ENCODE assay signal across 8 mouse cellular contexts in the genomic region with DNA sequence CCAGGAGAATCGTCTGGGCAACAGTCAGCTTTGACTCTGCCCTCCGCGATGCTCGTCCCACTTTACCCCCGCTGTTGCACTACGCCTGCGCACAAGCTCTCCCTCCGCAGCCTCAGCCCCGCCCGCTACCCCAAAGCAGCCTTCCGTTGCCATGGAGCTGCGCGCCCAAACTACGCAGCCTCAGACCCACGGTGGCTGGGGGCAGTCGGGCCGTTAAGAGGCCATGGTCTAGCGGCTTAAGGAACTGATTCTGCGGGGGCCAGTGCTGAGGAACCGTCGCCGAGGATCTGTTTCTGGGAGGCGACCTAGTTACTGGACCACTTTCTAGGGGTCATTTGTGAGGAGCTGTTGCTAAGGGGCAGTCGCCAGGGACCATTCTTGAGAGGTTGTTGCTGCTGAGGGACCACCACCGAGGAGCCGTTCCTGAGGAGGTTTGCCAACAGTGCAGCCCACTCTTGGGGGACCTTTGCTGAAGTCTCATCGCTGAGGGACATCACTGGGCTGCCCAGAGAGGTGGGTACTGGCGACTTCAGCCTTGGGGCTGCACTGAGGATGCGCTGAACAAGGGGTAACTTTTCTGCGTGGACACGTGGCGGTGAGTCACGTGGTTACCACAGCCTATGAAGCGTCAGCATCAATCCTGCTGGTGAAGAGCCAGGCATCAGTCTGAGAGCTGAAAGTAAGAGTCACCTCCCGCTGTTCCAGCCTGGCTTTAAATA. TPM values are rescaled to one million over a fixed set of nuclear protein-coding genes. Genes with fewer than 3 reads are reported as not detected.
DNase-seq lines count a peak whose midpoint lies in the region; ATAC-seq and TF ChIP-seq lines count a peak whose summit lies in the region.

A gene (plus strand): TSS at position 133 of the 719 bp plus-strand sequence.

- WGBS in embryonic facial prominence, embryonic 15.5 days = under 1% methylated on average over 35 of the region's 35 CpGs
- under 1% methylated on average over 35 of the region's 35 CpGs for WGBS in heart, embryonic 10.5 days
- under 1% methylated on average over 35 of the region's 35 CpGs for WGBS in limb, embryonic 13.5 days
- WGBS in midbrain, postnatal 0 days = 1% methylated on average over 35 of the region's 35 CpGs
- WGBS in stomach, embryonic 16.5 days = 1% methylated on average over 35 of the region's 35 CpGs

- no peak for TF ChIP-seq CTCF in midbrain, postnatal 0 days (IDR thresholded peaks at IDR 0.05)

- H3K27ac ChIP-seq in embryonic facial prominence, embryonic 15.5 days (replicated peaks) = no peak within 1 kb of the TSS
- peak within 1 kb of the TSS; percentile 72 for H3K27ac ChIP-seq in heart, embryonic 10.5 days
- no peak within 1 kb of the TSS for H3K27ac ChIP-seq in limb, embryonic 13.5 days
- peak within 1 kb of the TSS; percentile 62 for H3K27ac ChIP-seq in midbrain, postnatal 0 days (ENCODE audit: low read depth, low read length)
- H3K27ac ChIP-seq in stomach, embryonic 16.5 days (ENCODE audit: low read length) = no peak within 1 kb of the TSS

- no peaks in the 10 kb centered on the region for H3K36me3 ChIP-seq in embryonic facial prominence, embryonic 15.5 days
- H3K36me3 ChIP-seq in heart, embryonic 10.5 days = no peaks in the 10 kb centered on the region
- no peaks in the 10 kb centered on the region for H3K36me3 ChIP-seq in limb, embryonic 13.5 days
- H3K36me3 ChIP-seq in midbrain, postnatal 0 days (ENCODE audit: insufficient read depth, low read length) = no peaks in the 10 kb centered on the region
- no peaks in the 10 kb centered on the region for H3K36me3 ChIP-seq in stomach, embryonic 16.5 days (ENCODE audit: control insufficient read depth, insufficient read depth, low read length)

- 0 out of 2 replicates have a peak, but pooled peaks cover 5% of the 10 kb centered on the region for H3K27me3 ChIP-seq in embryonic facial prominence, embryonic 15.5 days
- no peaks in the 10 kb centered on the region for H3K27me3 ChIP-seq in heart, embryonic 10.5 days (ENCODE audit: insufficient read depth, poor library complexity, severe bottlenecking)
- no peaks in the 10 kb centered on the region for H3K27me3 ChIP-seq in limb, embryonic 13.5 days
- H3K27me3 ChIP-seq in midbrain, postnatal 0 days (ENCODE audit: insufficient read depth, low read length) = no peaks in the 10 kb centered on the region
- no peaks in the 10 kb centered on the region for H3K27me3 ChIP-seq in stomach, embryonic 16.5 days (ENCODE audit: control insufficient read depth, insufficient read depth, low read length)

- peak within 1 kb of the TSS; percentile 84 for H3K4me2 ChIP-seq in embryonic facial prominence, embryonic 15.5 days (replicated peaks)
- H3K4me2 ChIP-seq in limb, embryonic 13.5 days (replicated peaks) = peak within 1 kb of the TSS; percentile 74
- H3K4me2 ChIP-seq in midbrain, postnatal 0 days (ENCODE audit: low read depth, low read length, poor library complexity, severe bottlenecking) = peak within 1 kb of the TSS; percentile 69
- peak within 1 kb of the TSS; percentile 78 for H3K4me2 ChIP-seq in stomach, embryonic 16.5 days (ENCODE audit: low read depth, low read length)

- no peaks in the 10 kb centered on the region for H3K9me3 ChIP-seq in embryonic facial prominence, embryonic 15.5 days (replicated peaks)
- no peaks in the 10 kb centered on the region for H3K9me3 ChIP-seq in heart, embryonic 10.5 days
- H3K9me3 ChIP-seq in limb, embryonic 13.5 days = no peaks in the 10 kb centered on the region
- no peaks in the 10 kb centered on the region for H3K9me3 ChIP-seq in midbrain, postnatal 0 days (ENCODE audit: low read length)
- no peaks in the 10 kb centered on the region; the same call in 1 of the 2 replicates for H3K9me3 ChIP-seq in stomach, embryonic 16.5 days (replicated peaks; ENCODE audit: control insufficient read depth, low read length)

- DNase-seq in 3T3-L1 (ENCODE audit: low read depth, low spot score) = peak; percentile 94
- peak; percentile 82 to 84 for DNase-seq in adrenal gland, postnatal 36 days
- DNase-seq in heart, embryonic 10.5 days (ENCODE audit: low spot score) = peak; percentile 93
- peak; percentile 19 for DNase-seq in kidney, adult 9 months
- DNase-seq in midbrain, postnatal 0 days (ENCODE audit: low spot score) = peak; percentile 92

- H3K9ac ChIP-seq in embryonic facial prominence, embryonic 15.5 days = peak within 1 kb of the TSS; percentile 23
- peak within 1 kb of the TSS; percentile 40 for H3K9ac ChIP-seq in limb, embryonic 13.5 days
- peak within 1 kb of the TSS; percentile 33 for H3K9ac ChIP-seq in midbrain, postnatal 0 days (replicated peaks; ENCODE audit: low read length, poor library complexity, severe bottlenecking)
- H3K9ac ChIP-seq in stomach, embryonic 16.5 days (ENCODE audit: low read length) = peak within 1 kb of the TSS; percentile 64

- peak within 1 kb of the TSS; percentile 53 for H3K4me3 ChIP-seq in embryonic facial prominence, embryonic 15.5 days (replicated peaks)
- peak within 1 kb of the TSS; percentile 67 for H3K4me3 ChIP-seq in heart, embryonic 10.5 days
- H3K4me3 ChIP-seq in limb, embryonic 13.5 days = peak within 1 kb of the TSS; percentile 54
- peak within 1 kb of the TSS; percentile 54 for H3K4me3 ChIP-seq in midbrain, postnatal 0 days (ENCODE audit: low read depth, low read length)
- peak within 1 kb of the TSS; percentile 55 for H3K4me3 ChIP-seq in stomach, embryonic 16.5 days (replicated peaks; ENCODE audit: low read length)

- peak; percentile 93 for ATAC-seq in embryonic facial prominence, embryonic 15.5 days (ENCODE audit: insufficient number of reproducible peaks, low FRiP score, low TSS enrichment, low read depth)
- ATAC-seq in limb, embryonic 13.5 days (ENCODE audit: low FRiP score, low read depth) = peak; percentile 96
- peak; percentile 96 for ATAC-seq in midbrain, postnatal 0 days (ENCODE audit: low FRiP score)
- peak; percentile 87 for ATAC-seq in stomach, embryonic 16.5 days (ENCODE audit: insufficient read depth, low FRiP score)

- peaks cover 12% of the 10 kb centered on the region for H3K4me1 ChIP-seq in embryonic facial prominence, embryonic 15.5 days
- H3K4me1 ChIP-seq in heart, embryonic 10.5 days = peaks cover 5% of the 10 kb centered on the region; the same call in 1 of the 2 replicates
- peaks cover 5% of the 10 kb centered on the region for H3K4me1 ChIP-seq in limb, embryonic 13.5 days
- peaks cover 4% of the 10 kb centered on the region; the same call in 1 of the 2 replicates for H3K4me1 ChIP-seq in midbrain, postnatal 0 days (ENCODE audit: insufficient read depth, low read length)
- H3K4me1 ChIP-seq in stomach, embryonic 16.5 days (ENCODE audit: control insufficient read depth, insufficient read depth, low read length) = peaks cover 5% of the 10 kb centered on the region; the same call in 1 of the 2 replicates

RNA-seq across cellular contexts. Expression of the gene that starts here (rescaled TPM):
- total RNA-seq in adrenal gland, postnatal 36 days (2021) = under 1 TPM; 0.66 to 0.76 TPM
- 3.3 and 4.9 TPM in 2 replicates for polyA plus RNA-seq in embryonic facial prominence, embryonic 15.5 days (2015; fragmentation: Nextera tagmentation; extraction: Ambion mirVana)
- 1.7 and 3.3 TPM in 2 replicates for polyA plus RNA-seq in heart, embryonic 10.5 days (2016; fragmentation: Nextera tagmentation; extraction: Ambion mirVana)
- 5.6 and 6.1 TPM in 2 replicates for polyA plus RNA-seq in limb, embryonic 13.5 days (2015; fragmentation: Nextera tagmentation; extraction: Ambion mirVana)
- total RNA-seq in midbrain, postnatal 0 days (2014; rRNA removed) = 5.7 TPM in 2 replicates
- polyA plus RNA-seq in midbrain, postnatal 0 days (2015; fragmentation: Nextera tagmentation; extraction: Ambion mirVana) = 5.8 and 6.5 TPM in 2 replicates
- 2.1 and 2.8 TPM in 2 replicates for polyA plus RNA-seq in stomach, embryonic 16.5 days (2015; fragmentation: Nextera tagmentation; extraction: Ambion mirVana)

Comparison
In these comparisons a context has a peak if more than half of its experiments do, and no peak if none do; other contexts are left out.
1. Peak in DNase-seq in adrenal gland, postnatal 36 days; RNA of the gene not detected or under 1 TPM.
2. DNase-seq: peak in every context shown above with its lines; median percentile 94 in 3T3-L1; 93 in heart, embryonic 10.5 days; 92 in midbrain, postnatal 0 days; 83 in adrenal gland, postnatal 36 days; 19 in kidney, adult 9 months.
3. H3K27ac ChIP-seq: peak in heart, embryonic 10.5 days (single experiment) and midbrain, postnatal 0 days (single experiment); none in embryonic facial prominence, embryonic 15.5 days (single experiment), limb, embryonic 13.5 days (single experiment) and stomach, embryonic 16.5 days (single experiment).
4. Peak in every context shown above with its lines, with median percentiles within 50 percentile points of each other: ATAC-seq, H3K4me2 ChIP-seq, H3K4me3 ChIP-seq and H3K9ac ChIP-seq.